Mouse (Mus musculus) bone marrow, adult 2 months (tissue): ENCODE measurements at regions not wholly inside any gene's neighbourhood (a gene's known extent, or its start where the extent isn't known, plus 50 kb on each side); places are given as distances from the start of the nearest gene placed in this dataset.

Source experiments
- CTCF ChIP-seq: fragments of 200-500 bp; IDR thresholded peaks from 2 replicates; pipeline ENCODE4 v1.5.1; 2011; ENCODE audit warnings: low read length, control low read depth; ENCODE audit not compliant: control insufficient read depth, insufficient read depth
- POLR2A ChIP-seq: fragments of 200-500 bp; IDR thresholded peaks from 2 replicates; pipeline ENCODE4 v1.6.1; 2011; ENCODE audit warnings: low read depth, mild to moderate bottlenecking, control low read depth, low read length, borderline replicate concordance; ENCODE audit not compliant: control insufficient read depth

GRCm38 (mm10) chr14:76912301-76913001, 124.1 kb upstream of the Ccdc122 start:
- TF ChIP-seq POLR2A (no peak), CTCF (no peak)
